Mouse (Mus musculus) retina, postnatal 7 days (tissue): Measurements from ENCODE around the gene Clec4b1.
"Not testable (repeated sequence)": the region's sequence is repeated elsewhere in the genome, so short reads cannot be mapped to it uniquely, and the experiment has no call there.

Source experiments
- DNase-seq: peaks from one replicate; pipeline ENCODE4 v3.0.0-alpha.2; 2012; ENCODE audit warnings: low read depth, low spot score

Gene Clec4b1

DNA sequence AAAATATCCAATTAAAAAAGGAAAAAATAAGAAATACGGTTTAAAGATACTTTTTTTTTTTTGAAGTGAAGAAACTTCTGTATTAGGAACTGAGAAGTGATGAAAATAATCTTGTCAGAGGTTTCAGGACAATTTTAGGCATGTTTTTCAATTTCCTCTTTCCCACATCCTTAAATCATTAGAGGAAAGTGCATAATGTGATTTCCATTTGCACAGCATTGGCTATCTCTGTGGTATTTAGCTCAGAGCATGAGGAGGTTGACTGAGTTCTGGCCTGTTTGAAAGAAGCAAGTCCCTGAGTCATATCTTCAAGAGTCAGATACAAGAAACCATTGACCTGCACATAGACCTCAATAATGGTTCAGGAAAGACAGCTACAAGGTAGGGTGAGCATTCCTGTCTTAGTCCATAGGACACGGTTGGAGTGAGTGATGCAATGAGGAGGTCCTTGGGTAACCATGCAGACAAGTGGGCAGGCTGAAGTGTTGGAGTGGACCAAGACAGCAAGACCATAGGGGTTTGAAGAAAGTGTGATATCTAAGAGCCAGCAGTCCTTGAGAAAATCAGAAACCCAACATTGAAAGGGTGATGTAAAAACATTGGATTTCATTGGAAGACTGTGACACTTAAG is at the start of gene Clec4b1:
Clec4b1 (plus strand) TSS at position 221 of the 631 bp plus-strand sequence.
- no peak for DNase-seq

DNA sequence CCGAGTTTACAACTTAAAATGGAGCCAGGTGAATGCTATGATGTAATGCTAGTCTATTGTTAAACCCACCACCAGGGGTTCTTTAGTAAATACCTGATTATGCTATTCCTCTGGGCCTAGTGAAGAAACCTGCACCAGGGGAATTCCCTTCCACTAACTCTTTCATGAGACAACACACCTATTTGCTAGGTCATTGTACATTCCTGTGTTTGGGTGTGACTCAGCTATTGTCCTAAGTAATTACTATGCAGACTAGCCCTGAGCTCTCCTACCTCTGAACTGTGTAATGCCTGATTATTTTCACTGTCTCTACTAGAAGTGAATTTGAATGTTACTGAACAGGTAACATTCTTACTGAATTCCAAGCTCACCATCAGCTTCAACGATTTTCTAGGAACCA is 45.1 kb upstream of the Clec4b1 start:
- not testable (repeated sequence) for DNase-seq

DNA sequence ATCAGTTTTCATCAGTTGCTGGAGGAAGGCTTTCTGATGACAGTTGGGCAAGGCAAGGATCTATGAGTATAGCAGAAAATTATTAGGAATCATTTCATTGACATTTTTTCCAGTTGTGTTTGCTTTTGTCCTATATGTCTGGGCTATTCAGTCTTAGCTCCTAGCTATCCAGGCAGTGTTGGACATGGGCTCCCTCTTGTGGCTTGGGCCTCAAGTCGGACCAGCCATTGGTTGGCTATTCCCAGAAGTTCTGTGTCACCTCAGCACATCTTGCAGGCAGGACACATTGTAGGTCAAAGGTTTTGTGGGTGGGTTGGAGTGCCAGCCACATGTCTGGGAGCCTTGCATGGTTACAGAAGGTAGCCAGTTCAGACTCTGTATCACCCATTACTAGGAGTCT is 44.2 kb upstream of the Clec4b1 start:
- no peak for DNase-seq

DNA sequence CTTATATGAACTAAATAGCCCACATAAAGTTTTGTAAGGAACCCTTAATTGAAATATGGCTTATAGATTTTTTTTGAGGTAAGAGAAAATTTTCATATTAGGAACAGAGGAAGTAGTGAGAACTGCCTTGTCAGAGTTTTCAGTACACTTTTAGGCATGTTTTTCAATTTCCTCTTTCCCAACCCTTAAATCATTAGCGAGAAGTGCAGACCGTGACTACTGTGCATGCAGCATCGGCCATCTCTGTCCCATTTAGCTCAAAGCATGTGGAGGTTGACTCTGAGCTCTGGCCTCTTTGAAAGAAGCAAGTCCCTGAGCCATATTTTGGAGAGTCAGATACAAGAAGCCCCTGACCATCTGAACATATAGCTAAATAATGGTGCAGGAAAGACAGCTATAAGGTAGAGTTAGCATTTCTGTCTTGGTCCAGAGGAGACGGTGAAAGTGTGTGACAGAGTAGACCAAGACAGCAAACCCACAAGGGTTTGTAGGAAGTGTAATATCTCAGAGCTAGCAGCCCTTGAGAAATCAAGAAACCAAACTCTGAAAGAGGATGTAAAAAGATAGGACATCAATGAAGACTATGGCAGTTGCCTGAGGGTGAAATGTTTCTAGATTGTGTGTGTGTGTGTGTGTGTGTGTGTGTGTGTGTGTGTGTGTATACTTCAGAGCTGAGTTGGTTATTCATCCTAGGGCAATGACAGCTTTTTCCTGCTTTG is 45.5 kb downstream of the Clec4b1 start:
- no peak for DNase-seq

DNA sequence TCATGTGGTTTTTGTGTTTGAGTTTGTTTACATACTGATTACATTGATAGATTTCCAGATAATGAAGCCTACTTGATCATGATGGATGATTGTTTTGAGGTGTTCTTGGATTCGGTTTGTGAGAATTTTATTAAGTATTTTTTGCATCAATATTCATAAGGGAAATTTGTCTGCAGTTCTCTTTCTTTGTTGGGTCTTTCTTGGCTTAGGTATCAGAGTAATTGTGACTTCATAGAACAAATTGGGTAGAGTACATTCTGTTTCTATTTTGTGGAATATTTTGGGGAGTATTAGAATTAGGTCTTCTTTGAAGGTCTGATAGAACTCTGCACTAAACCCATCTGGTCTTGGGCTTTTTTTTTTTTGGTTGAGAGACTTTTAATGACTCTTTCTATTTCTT is 56.4 kb downstream of the Clec4b1 start, which contains the start of gene Clec4a2:
Clec4a2 (plus strand) TSS at position 301 of the 400 bp plus-strand sequence.
- DNase-seq, result not testable (repeated sequence)
